Mouse (Mus musculus) heart, embryonic 14.5 days (tissue): ENCODE results near the gene Slc38a3. TPM values are rescaled to one million over a fixed set of nuclear protein-coding genes. Genes with fewer than 3 reads are reported as not detected.
A peak's percentile ranks its signal among the peaks of the same experiment; 100 is the strongest.

ENCODE experiments used
- ATAC-seq: fragments of 200-750 bp; cut with Nextera tagmentation; 2 replicates; pipeline ENCODE4 v1.8.0; 2017; ENCODE audit warnings: low read depth, moderate TSS enrichment; ENCODE audit not compliant: insufficient number of reproducible peaks, insufficient read depth, low FRiP score
- H3K27ac ChIP-seq, 2 experiments: fragments of 200-500 bp in 1 of 2; fragments of 300-500 bp in 1 of 2; sonication (generic) in 1 of 2; replicated peaks in 1 of 2; 2 replicates each; pipeline ENCODE4 v1.5.1; 2012 to 2014; ENCODE audit warnings: low read depth in 2 of 2, low read length in 2 of 2, control low read depth in 1 of 2, mild to moderate bottlenecking in 1 of 2, mixed read lengths in 1 of 2; ENCODE audit not compliant: control insufficient read depth in 1 of 2, insufficient read depth in 1 of 2
- H3K27me3 ChIP-seq: fragments of 300-500 bp; sonication (generic); 2 replicates; pipeline ENCODE4 v1.6.1; 2014; ENCODE audit warnings: mild to moderate bottlenecking, low read length, control low read depth; ENCODE audit not compliant: control insufficient read depth, insufficient read depth
- H3K36me3 ChIP-seq: fragments of 300-500 bp; sonication (generic); 2 replicates; pipeline ENCODE4 v1.6.1; 2014; ENCODE audit warnings: mild to moderate bottlenecking, control low read depth, low read length, mixed read lengths; ENCODE audit not compliant: control insufficient read depth, insufficient read depth
- H3K4me1 ChIP-seq, 2 experiments: fragments of 200-500 bp in 1 of 2; fragments of 300-500 bp in 1 of 2; sonication (generic) in 1 of 2; 2 replicates each; pipeline ENCODE4 v1.6.1; 2012 to 2014; ENCODE audit warnings: low read length in 2 of 2, control low read depth in 1 of 2, mixed read lengths in 1 of 2; ENCODE audit not compliant: control insufficient read depth in 2 of 2, insufficient read depth in 2 of 2
- H3K4me2 ChIP-seq: fragments of 300-500 bp; sonication (generic); 2 replicates; pipeline ENCODE4 v1.6.1; 2014; ENCODE audit warnings: mild to moderate bottlenecking, low read length
- H3K4me3 ChIP-seq, 2 experiments: fragments of 200-500 bp in 1 of 2; fragments of 300-500 bp in 1 of 2; sonication (generic) in 1 of 2; 2 replicates each; pipeline ENCODE4 v1.5.1; 2012 to 2014; ENCODE audit warnings: low read length in 2 of 2, mild to moderate bottlenecking in 2 of 2, control low read depth in 1 of 2, low read depth in 1 of 2, moderate library complexity in 1 of 2; ENCODE audit not compliant: control insufficient read depth in 1 of 2, insufficient read depth in 1 of 2
- H3K9ac ChIP-seq: fragments of 300-500 bp; sonication (generic); 2 replicates; pipeline ENCODE4 v1.6.1; 2014; ENCODE audit warnings: mild to moderate bottlenecking, low read length
- H3K9me3 ChIP-seq: fragments of 300-500 bp; sonication (generic); 2 replicates; pipeline ENCODE4 v1.6.1; 2016; ENCODE audit warnings: low read length, control low read depth; ENCODE audit not compliant: control insufficient read depth
- WGBS: fragments of 180-500 bp; shearing (Covaris S2); extraction: QIAGEN DNeasy Blood & Tissue Kit; methylation state at CpG from one replicate; pipeline ENCODE4 v1.1.7; 2014; 5-methylcytosine and 5-hydroxymethylcytosine counted together
- polyA plus RNA-seq: library from polyadenylated mRNA; unstranded; fragments of >200 nt; fragmentation: Nextera tagmentation; extraction: Ambion mirVana; gene quantifications from 2 replicates; pipeline ENCODE4 v1.2.1, GENCODE M21; 2014

Slc38a3 gene
- polyA plus RNA-seq, 1 experiment from 2014 or later, result 2.7 TPM

DNA sequence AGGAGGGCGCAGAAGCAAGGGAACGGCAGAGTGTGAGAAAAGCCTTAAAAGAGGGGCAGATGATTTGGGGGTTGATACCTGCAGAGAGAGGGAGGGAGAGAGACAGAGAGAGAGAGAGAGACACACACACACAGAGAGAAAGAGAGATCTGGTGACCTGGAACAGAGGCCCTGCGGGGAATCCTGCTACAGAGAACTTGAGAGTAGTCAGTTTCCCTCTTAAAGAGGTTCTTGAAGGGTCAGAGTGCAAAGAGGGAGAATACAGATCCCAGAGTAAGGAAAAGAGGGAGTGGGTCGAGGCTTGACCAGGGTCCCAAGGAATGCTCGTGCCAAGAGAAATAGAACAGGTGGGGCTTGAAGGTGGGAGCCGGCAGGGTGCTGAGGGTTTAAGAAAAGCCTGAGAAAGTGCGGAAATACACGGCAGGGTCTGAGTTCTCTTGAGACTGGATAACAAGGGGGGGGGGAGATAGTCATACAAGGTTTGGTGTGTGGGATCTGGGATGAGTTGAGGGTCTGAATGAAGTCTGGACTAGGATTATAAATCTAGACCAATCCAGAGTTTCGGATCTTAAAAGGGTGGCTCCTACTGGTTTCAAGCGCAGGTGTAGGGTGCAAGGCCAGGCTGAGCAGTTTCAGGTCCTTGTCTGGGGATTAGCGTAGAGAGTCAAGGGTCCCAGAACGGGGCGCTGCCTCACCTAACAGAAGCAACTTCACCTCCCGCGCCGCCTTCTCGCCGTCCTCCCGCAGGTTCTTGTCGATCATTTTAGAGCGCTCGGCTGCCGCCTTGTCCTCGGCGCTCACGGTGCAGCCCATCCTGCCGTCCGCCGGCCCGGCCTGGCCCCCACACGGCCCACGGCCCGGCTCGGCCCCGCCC, 34.7 kb downstream of the Slc38a3 start:
- no peak for ATAC-seq
- Histone ChIP-seq H3K36me3 (peaks cover 24% of the 10 kb centered on the region), H3K9me3 (no peaks in the 10 kb centered on the region), H3K4me1 (peaks cover 37 to 50% of the 10 kb centered on the region in 2 experiments), H3K4me2 (peak overlapping the region; percentile 81), H3K27ac (peak overlapping the region; percentile 85 to 96), H3K9ac (peak overlapping the region; percentile 95), H3K27me3 (no peaks in the 10 kb centered on the region), H3K4me3 (peak overlapping the region; percentile 78 to 97)
- under 1% methylated on average over 35 of the region's 35 CpGs for WGBS

GRCm38 (mm10) chr9:107633661-107634405, 35.5 kb downstream of the Slc38a3 start:
- WGBS, result under 1% methylated on average over 15 of the region's 15 CpGs
- Histone ChIP-seq H3K36me3 (peaks cover 27% of the 10 kb centered on the region), H3K4me3 (peak overlapping the region; percentile 78 to 97), H3K9me3 (no peaks in the 10 kb centered on the region), H3K27me3 (no peaks in the 10 kb centered on the region), H3K9ac (peak overlapping the region; percentile 95), H3K4me2 (peak overlapping the region; percentile 81), H3K27ac (peak overlapping the region; percentile 85 to 96), H3K4me1 (peaks cover 44 to 56% of the 10 kb centered on the region in 2 experiments)
- ATAC-seq, result no peak

DNA sequence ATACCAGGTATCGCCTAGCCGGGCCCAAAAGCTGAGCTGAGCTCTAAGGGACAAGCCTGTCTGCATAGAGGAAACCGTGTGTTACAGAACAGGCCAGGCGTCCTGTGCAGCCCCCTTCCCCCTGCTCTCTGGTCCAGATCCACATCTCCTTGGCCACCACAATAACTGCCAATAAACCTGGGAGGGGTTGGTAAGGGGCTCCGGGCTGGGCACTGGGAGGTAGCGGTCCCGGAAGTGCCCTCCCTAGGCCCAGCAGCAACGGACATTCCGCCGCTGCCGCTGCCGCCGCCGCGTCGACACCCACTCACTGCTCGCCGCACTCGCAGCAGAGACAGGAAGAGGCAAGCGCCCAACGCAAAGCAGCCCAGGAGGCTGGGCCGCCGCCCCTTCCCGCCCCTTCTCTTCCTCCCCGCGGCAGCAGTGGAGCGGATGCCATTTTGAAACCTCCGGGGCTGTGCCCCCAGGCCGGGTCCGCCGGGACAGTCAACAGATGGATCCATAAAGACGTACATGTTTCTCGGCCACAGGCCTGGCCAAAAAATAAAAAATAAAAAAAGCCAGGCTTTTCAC, 36.2 kb downstream of the Slc38a3 start:
- H3K9me3 ChIP-seq, result no peaks in the 10 kb centered on the region
- H3K4me2 ChIP-seq, result peak overlapping the region; percentile 81
- no peaks in the 10 kb centered on the region for H3K27me3 ChIP-seq
- H3K9ac ChIP-seq, result peak overlapping the region; percentile 95
- ATAC-seq, result peak; percentile 17
- peak overlapping the region; percentile 85 to 96 for H3K27ac ChIP-seq
- peaks cover 32% of the 10 kb centered on the region for H3K36me3 ChIP-seq
- WGBS, result 3% methylated on average over 33 of the region's 33 CpGs
- H3K4me3 ChIP-seq, result peak overlapping the region; percentile 78 to 97
- H3K4me1 ChIP-seq, result peaks cover 49 to 63% of the 10 kb centered on the region in 2 experiments

- H3K4me3 ChIP-seq, result peak overlapping the region; percentile 78 to 97
Observed at GRCm38 (mm10) chr9:107632478-107632877, 36.9 kb downstream of the Slc38a3 start.

GRCm38 (mm10) chr9:107631861-107632260, 37.5 kb downstream of the Slc38a3 start:
- Histone ChIP-seq H3K9me3 (no peaks in the 10 kb centered on the region), H3K27me3 (no peaks in the 10 kb centered on the region), H3K4me2 (peak overlapping the region; percentile 81), H3K27ac (peak overlapping the region in 1 of 2 experiments; percentile 96; a peak in 2 of 4 replicates), H3K9ac (peak overlapping the region; percentile 95), H3K4me1 (peaks cover 57 to 69% of the 10 kb centered on the region in 2 experiments), H3K36me3 (peaks cover 41% of the 10 kb centered on the region), H3K4me3 (no peak overlapping the region)
- ATAC-seq, result no peak
- 93% methylated on average over 8 of the region's 8 CpGs for WGBS

More at GRCm38 (mm10) chr9:107632478-107632877, 36.9 kb downstream of the Slc38a3 start:
- H3K9ac ChIP-seq, result peak overlapping the region; percentile 95
- no peaks in the 10 kb centered on the region for H3K27me3 ChIP-seq
- ATAC-seq, result no peak
- H3K27ac ChIP-seq, result peak overlapping the region; percentile 85 to 96
- peaks cover 39% of the 10 kb centered on the region for H3K36me3 ChIP-seq
- peak overlapping the region; percentile 81 for H3K4me2 ChIP-seq
- H3K4me1 ChIP-seq, result peaks cover 56 to 69% of the 10 kb centered on the region in 2 experiments
- H3K9me3 ChIP-seq, result no peaks in the 10 kb centered on the region
- WGBS, result 62% methylated on average over 6 of the region's 6 CpGs

DNA sequence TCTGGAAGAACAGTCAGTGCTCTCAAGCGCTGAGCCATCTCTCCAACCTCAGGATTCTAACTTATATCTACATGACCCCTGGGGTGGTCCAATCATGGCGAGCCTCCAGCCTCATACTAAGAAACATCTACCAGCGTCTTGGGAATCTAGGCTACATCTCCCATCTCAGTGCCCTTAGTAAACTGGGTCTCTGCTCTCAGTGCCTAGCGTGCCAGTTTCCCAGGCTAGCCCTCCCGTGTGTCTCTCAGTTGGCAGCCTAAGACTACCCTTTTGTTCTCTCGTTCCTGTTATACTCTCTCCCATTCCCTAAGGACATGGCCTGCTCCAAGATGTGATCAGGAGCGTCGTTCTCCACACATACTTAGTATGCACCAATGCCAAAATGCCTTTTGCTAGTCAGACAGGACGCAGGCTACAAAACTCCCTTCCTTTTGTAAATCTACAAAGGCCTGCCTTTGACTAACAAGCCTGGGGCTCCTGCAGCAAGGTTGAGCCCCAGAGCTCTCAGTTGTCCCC, 38.0 kb downstream of the Slc38a3 start:
- H3K9ac ChIP-seq, result peak overlapping the region; percentile 41; the same call in 1 of the 2 replicates
- no peak for ATAC-seq

GRCm38 (mm10) chr9:107630576-107630975, 38.8 kb downstream of the Slc38a3 start:
- H3K4me3 ChIP-seq, result no peak overlapping the region
- H3K36me3 ChIP-seq, result peaks cover 45% of the 10 kb centered on the region
- H3K4me2 ChIP-seq, result peak overlapping the region; percentile 50

More for the DNA sequence above, 38.0 kb downstream of the Slc38a3 start:
- Histone ChIP-seq H3K4me1 (peaks cover 60 to 72% of the 10 kb centered on the region in 2 experiments), H3K36me3 (peaks cover 41% of the 10 kb centered on the region), H3K27ac (peak overlapping the region in 1 of 2 experiments; percentile 96; a peak in 2 of 4 replicates), H3K9me3 (no peaks in the 10 kb centered on the region), H3K27me3 (no peaks in the 10 kb centered on the region), H3K4me2 (peak overlapping the region; percentile 81), H3K4me3 (no peak overlapping the region)
- 70% methylated on average over 9 of the region's 9 CpGs for WGBS

More at GRCm38 (mm10) chr9:107630576-107630975, 38.8 kb downstream of the Slc38a3 start:
- Histone ChIP-seq H3K27me3 (no peaks in the 10 kb centered on the region), H3K9me3 (no peaks in the 10 kb centered on the region), H3K9ac (peak overlapping the region; percentile 41), H3K27ac (peak overlapping the region; percentile 25 to 96), H3K4me1 (peaks cover 60 to 71% of the 10 kb centered on the region in 2 experiments)
- WGBS, result 13% methylated on average over 4 of the region's 4 CpGs
- ATAC-seq, result no peak
